Mouse (Mus musculus) cerebellum, adult 11 months (tissue): Measurements from ENCODE around the gene Frs3.
A peak's percentile ranks its signal among the peaks of the same experiment; 100 is the strongest.

ENCODE experiments used
- DNase-seq: peaks from one replicate; pipeline ENCODE4 v3.0.0; 2022

The Frs3 gene

DNA sequence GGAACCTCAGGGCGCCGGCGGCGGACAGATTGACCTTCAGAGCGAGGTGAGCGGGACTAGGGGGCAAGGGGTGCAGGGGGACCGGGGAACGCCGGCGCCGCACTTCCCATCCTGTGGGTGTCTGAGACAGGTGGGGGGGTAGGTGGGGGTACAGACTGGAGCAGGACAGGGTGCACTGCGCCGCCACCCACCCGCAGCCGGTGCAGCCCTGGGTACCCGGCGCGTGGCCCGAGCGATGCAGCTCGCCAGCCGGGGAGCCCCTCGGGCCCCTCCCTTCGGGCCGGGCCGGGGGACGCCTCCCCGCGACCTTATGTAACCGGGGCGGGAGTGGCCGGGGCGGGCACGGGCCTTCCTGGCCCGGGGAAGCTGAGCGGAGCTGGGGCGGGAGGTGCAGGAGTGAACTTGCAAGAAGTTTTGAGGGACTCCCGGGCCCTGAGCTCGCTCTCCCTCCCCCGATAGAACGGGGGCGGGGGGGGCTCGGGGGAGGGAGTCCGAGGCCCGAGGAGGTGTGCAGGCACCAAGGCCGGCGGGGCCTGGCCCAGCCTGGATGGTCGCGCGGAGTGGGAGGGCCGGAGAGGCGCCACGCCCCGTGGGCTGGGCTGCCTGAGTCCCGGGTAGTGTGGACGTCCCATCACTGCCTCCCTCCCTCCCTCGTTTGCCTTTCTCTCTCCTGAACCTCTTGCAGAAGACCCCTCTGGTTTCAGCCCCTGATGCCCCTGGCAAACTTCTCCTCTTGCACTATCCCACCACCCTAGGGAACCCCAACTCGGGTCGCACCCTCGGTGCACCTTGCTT is 48.6 kb downstream of the Frs3 start:
- peak; percentile 84 for DNase-seq

DNA sequence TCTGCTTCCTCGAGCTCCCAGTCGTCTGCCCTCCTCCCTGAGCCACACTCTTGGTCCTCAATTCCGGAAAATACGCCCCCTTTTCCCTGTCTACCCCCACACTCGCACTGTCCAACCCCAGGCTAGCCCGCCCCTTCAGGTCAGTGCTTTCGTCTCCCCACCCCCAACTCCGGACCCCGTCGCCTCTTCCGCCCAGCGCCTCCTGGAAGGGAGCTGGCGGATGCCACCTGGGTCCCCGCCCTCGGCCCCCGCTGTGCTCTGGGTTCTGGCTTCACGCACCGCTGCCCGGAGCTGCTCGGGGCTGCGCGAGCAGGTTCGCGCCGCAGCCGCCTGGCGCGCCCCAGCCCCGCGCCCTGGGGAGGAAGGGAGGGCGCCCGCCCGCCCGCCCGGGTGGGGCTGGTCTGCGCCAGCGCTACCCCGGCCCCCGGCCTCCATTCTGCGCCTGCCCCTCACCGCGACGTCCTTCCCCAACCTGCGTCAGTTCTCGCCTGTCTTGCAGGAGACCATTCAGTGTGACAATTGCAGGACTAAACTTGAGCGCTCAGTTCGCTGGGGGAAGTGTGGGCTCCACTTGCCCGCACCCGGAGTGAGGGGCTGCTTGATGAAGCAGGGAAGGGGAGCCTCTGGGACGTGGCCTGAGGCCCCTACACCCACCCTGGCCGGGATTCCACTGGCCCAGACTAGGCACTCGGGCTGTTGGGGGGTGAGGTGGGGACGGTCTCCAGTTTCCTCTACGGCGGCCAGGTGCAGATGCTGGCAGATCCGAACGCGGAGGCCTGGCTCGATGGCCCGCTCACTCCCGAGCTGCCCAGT is 49.4 kb downstream of the Frs3 start:
- DNase-seq: peak; percentile 61

DNA sequence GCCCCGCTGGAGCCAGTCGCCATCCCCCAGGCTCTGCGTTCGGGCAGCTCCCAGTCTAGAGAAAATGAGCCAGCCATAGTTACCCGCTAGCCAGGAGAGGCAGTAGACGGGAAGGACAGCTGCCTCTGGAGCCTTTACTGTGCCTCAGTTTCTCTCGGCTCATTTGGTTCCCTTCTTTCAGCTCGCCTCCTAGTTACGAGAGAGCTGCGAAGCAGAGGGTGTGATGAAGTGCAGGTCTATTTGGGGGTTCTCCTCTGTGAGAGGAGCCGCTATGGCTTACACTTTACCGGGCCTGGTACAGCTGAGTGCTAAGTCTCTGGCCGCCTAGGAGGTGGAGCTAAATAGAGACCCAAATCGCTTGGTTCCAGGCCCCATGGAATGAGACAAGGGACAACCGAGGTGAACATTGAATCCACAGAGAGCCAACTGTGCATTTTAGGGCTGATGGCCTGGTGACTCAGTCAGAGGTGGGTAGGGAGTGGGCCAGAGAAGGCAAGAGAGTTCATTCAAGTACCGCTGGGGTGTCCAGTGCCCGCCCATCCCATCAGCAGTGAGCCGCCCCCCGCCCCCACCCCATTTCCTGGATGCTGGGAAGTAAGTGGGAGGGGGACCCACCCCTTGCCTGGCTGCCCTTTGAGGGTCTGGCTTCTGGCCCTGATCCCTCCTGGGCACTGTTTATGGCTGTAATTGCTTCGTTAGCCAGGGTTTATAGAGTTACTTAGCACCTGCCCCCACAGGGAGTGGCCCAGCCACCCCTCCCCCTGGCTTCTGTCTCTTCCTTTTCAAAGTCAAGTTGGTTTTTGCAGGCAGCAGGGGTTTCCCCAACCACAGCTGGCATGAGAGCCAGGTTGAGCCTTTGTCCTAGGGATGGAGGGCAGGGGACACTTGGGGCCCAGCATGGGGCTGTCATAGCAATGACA is 50.3 kb downstream of the Frs3 start:
- DNase-seq: no peak

DNA sequence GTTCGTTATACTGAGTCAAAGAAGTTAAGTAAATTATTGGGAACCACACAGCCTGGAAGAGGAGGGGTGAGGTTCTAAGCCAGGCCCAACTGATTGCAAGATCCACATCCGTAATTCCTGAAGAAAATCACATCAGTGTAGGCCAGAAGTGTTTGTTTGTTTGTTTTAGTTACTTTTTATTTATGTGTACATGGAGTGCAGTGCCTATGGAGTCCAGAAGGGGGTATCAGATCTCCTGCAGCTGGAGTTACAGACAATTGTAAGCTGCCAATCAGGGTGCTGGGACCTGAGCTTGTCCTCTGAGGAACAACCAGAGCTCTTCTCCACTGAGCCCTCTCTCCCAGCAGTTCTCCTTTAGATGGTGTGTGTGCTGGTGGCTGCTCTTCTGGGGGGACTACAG is 51.4 kb downstream of the Frs3 start:
- no peak for DNase-seq

DNA sequence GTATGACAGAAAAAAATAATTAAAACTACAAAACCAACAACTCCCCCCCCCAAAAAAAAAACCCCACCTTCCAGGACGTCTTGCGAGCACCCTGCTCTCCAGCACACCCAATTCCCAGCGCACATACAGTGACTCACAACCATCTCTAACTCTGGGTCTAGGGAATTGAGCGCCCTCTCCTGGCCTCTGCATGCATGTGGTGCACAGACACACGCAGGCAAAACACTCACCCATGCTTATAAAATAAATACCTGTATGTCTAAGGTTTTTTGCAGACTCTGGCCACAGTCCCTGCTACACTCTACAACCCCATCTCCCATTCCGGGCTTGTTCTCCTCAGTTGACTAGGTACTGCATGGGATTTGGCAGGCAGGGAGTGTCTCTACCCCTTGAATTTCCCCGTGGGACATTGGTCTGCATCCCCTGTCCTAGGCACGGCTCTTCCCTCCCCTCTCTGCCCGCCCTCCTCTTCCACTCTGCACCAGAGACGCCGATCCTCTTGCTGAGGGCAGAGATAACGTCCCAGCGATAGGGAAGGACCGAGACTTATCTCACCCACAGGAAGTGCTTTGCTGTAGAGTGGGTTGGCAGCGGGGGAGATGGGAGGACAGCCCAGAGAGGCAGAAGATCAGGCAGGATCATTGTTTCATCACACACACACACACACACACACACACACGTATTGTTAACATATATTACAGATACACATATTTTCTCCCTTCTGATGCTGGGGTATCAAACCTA is 54.3 kb downstream of the Frs3 start:
- DNase-seq: no peak

DNA sequence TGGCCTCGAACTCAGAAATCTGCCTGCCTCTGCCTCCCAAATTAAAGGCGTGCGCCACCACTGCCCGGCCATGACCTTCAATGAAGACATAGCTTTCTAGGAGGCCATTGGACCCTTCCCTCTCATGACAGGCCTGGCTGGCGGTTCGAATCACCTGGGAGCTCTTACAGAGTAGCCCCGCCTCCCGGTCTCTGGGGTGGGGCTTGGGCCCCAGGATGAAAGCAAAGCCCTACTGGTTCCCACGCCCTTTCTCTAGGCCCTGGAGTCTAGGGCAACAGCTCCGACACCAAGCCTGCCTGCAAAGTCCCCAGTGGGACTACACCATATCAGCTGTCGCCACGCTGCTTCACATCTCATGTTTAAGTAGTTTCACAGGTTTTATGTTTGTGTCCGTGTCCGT is 55.3 kb downstream of the Frs3 start:
- DNase-seq: no peak

DNA sequence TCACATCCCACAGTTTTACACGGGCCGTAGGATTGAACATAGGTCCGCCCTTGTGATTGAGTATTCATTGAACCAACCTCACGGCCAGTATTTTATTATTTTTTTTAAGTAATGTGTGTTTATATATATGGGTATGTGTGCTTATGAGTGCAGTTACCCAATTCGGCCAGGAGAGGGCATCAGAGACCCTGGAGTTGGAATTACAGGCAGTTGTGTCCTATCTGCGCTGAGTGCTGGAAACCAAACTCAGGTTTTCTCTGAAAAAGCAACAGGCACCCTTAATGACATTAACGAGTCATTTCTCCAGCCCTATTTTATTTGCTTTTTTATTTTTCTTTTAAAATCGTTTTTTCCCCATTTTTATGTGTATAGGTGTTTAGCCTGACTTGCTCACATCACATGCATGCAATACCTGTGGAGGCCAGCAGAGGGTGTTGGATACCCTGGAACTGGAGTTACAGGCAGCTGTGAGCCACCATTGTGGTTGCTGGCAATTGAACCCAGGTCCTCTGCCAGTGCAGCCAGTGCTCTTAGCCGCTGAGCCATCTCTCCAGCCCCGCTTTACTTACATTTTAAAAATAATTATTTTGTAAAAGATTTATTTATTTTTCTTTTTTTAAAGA is 56.0 kb downstream of the Frs3 start:
- no peak for DNase-seq

DNA sequence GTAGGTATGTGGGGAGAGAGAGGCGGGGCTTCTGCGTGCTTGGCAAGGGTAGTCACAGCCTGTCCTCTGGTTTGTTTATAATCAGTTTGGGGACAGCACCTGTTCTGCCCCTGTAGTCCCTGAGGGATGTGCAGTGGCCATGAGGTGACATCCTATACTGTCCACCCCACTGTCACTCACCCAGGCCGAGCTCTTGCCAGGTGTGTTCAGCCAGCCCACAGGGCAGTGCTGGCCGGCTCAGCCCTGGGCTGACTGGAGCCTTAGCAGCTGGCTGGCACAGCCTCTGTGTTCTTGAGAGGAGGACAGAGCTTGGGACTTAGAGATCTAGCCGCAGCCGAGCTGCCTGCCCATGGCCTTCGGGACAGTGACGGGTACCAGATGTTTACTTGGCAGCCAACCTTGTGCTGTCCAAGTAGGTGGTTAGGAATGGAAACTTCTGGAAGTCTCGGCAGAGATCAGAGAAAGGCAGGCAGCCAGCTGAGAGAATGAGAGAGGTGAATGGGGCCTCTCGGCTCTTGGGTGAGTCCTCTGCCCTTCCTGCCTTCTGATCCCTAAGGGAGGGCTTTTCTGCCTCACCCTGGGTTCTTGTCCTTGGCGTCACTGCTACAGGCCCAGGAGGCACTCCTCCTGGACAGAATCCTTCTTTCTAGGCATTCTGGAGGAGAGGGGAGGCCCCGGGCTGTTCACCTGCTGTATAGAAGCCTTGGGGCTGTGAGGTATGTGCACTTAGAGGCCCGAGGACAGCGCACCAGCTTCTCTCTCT is 60.1 kb downstream of the Frs3 start:
- no peak for DNase-seq

DNA sequence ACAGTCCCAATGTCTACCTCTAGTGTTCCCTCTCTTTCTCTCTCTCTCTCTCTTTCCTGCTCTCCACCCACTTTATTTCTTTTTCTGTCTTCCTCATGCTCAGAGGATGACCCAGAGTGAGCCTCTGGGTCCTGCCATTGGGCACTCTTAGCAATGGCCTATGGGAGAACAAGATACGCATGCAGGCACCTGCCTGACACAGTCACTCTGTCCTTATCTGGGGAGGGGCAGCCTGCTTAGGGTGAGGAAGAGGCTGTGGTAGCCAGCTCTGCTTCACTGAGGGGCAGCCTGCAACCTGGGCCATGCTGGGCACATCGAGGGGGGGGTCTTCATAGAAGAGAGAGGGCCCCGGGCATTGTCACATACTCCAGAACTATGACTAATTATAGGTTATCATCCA is 60.8 kb downstream of the Frs3 start:
- DNase-seq: no peak

DNA sequence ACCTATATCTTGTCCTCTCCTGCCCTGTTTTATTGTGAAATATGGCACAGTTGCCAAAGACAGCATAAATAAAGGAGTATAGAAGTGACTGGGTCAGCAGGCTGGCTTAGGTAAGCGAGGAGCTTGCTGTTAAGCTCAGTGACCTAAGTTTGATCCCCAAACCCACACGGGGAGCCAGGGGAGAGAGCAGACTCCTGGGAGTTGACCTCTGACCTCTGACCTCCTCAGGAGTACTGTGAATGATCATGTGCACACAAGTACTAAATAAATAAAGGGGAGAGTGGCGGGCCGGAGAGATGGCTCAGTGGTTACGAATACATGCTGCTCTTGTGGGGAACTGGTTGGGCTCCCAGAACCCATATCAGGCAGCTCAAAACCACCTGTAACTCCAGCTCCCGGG is 61.3 kb downstream of the Frs3 start:
- DNase-seq: no peak

DNA sequence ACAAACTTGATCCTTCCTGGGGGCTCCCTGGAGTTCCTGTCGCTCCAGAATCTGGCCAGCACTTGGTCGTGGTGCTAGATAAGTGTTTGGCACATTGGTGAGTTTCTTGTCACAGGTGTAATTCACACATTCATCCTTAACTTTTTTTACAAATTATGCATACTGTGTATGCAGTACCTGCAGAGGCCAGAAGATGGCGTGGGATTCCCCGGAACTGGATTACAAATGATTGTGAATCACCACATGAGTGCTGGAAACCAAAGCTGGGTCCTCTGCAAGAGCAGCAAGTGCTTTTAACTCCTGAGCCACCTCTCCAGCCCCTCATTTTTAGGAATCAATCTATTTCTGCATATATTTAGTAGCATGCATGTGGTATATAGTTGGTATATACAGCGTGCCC is 63.0 kb downstream of the Frs3 start:
- DNase-seq: no peak

DNA sequence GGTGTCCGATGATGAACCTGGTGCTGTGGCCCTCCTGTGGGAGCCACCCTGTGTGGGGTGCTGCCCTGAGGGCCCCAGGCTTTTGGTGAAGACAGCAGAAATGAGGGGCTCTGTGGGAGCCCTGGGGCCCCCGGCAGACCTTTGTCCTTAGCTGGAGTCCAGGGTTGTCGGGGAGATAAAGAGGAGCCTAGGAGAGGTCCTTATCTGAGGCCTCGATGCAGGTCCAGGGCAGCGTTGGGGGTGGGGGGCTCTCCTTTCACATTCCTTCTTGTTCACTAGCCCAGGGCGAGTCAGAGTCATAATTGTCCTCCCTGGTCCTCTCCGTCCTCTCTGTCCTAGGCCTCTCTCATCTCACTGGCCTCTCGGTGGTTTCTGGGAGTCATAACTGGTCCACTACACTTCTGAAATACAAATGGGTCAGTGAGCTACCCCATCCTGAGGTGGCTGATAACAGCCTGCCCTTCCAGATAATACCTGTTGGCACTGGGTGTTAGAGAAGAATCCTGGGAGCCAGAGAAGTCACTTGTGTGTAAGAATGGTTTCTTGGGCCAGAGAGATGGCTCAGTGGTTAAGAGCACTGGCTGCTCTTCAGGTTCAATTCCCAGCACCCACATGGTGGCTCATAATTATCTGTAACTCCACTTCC is 64.4 kb downstream of the Frs3 start:
- DNase-seq: no peak
